Mouse (Mus musculus): Measurements from ENCODE around the gene Chrnd.
A peak's percentile ranks its signal among the peaks of the same experiment; 100 is the strongest.

The Chrnd gene

GRCm38 (mm10) chr1:87184751-87185139 lies 5.7 kb upstream of the Chrnd start:
- peak; percentile 37 for DNase-seq (ENCODE audit: low spot score)

- no peak for DNase-seq (ENCODE audit: low spot score)
These were observed 4.9 kb upstream of the Chrnd start for GRCm38 (mm10) chr1:87185526-87185925.

GRCm38 (mm10) chr1:87186261-87187036 lies 4.0 kb upstream of the Chrnd start:
- DNase-seq (ENCODE audit: low spot score): no peak

- DNase-seq (ENCODE audit: low spot score): peak; percentile 47
These were observed 3.4 kb upstream of the Chrnd start for GRCm38 (mm10) chr1:87187037-87187355.

- no peak for DNase-seq (ENCODE audit: low spot score)
These were observed 6.9 kb downstream of the Chrnd start for GRCm38 (mm10) chr1:87197296-87197695.

- no peak for DNase-seq (ENCODE audit: low spot score)
These were observed 8.0 kb downstream of the Chrnd start for GRCm38 (mm10) chr1:87198119-87199065.

GRCm38 (mm10) chr1:87200811-87201210 lies 10.4 kb downstream of the Chrnd start:
- no peak for DNase-seq (ENCODE audit: low spot score)

- no peak for DNase-seq (ENCODE audit: low spot score)
These were observed 11.4 kb downstream of the Chrnd start for GRCm38 (mm10) chr1:87201848-87202247.

GRCm38 (mm10) chr1:87203779-87204178 lies 13.4 kb downstream of the Chrnd start:
- DNase-seq (ENCODE audit: low spot score): no peak

- DNase-seq (ENCODE audit: low spot score): no peak
These were observed 14.1 kb downstream of the Chrnd start, which contains the start of gene Chrng for GRCm38 (mm10) chr1:87204465-87204864. Gene Chrng, plus strand, starts transcription at chr1:87204657.

GRCm38 (mm10) chr1:87205038-87205437 lies 14.6 kb downstream of the Chrnd start:
- no peak for DNase-seq (ENCODE audit: low spot score)

GRCm38 (mm10) chr1:87205502-87205901 lies 15.1 kb downstream of the Chrnd start:
- no peak for DNase-seq (ENCODE audit: low spot score)

GRCm38 (mm10) chr1:87206339-87206738 lies 15.9 kb downstream of the Chrnd start:
- DNase-seq (ENCODE audit: low spot score): no peak

- DNase-seq (ENCODE audit: low spot score): no peak
These were observed 21.0 kb downstream of the Chrnd start for GRCm38 (mm10) chr1:87211431-87211830.

- peak; percentile 79 for DNase-seq (ENCODE audit: low spot score)
These were observed 23.6 kb downstream of the Chrnd start, which contains the start of gene Eif4e2 for GRCm38 (mm10) chr1:87213735-87214704. Gene Eif4e2, plus strand, starts transcription at chr1:87213914.

GRCm38 (mm10) chr1:87214748-87215147 lies 24.3 kb downstream of the Chrnd start:
- no peak for DNase-seq (ENCODE audit: low spot score)

- no peak for DNase-seq (ENCODE audit: low spot score)
These were observed 27.5 kb downstream of the Chrnd start for GRCm38 (mm10) chr1:87217938-87218337.

- DNase-seq (ENCODE audit: low spot score): no peak
These were observed 35.3 kb downstream of the Chrnd start for GRCm38 (mm10) chr1:87225739-87226138.

- no peak for DNase-seq (ENCODE audit: low spot score)
These were observed 36.2 kb downstream of the Chrnd start for GRCm38 (mm10) chr1:87226409-87227159.

- no peak for DNase-seq (ENCODE audit: low spot score)
These were observed 36.7 kb downstream of the Chrnd start for GRCm38 (mm10) chr1:87227160-87227550.

- no peak for DNase-seq (ENCODE audit: low spot score)
These were observed 40.2 kb downstream of the Chrnd start for GRCm38 (mm10) chr1:87230606-87231005.
